Comparison of ENCODE assay signal across 9 mouse cellular contexts in the genomic region with DNA sequence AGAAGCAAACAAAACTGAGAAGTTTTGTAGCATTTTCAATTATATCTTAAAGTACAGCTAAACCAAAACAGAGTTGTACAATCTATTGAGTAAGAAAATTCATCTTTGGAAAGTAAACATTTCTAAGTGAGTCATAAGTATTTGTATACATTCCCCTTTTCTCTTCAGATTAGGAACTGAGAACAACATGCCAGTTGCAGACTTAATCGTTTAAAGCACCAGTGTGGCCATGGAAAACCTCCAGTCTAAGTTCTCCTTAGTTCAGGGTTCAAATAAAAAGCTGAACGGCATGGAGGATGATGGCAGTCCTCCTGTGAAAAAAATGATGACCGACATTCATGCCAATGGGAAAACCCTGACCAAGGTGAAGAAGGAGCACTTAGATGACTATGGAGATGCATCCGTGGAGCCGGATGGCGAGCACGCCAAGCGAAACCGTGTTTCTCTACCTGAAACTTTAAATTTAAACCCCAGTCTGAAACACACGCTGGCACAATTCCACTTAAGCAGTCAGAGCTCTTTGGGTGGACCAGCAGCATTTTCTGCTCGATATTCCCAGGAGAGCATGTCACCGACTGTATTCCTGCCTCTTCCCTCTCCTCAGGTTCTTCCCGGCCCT. TPM values are rescaled to one million over a fixed set of nuclear protein-coding genes. Genes with fewer than 3 reads are reported as not detected.
DNase-seq lines count a peak whose midpoint lies in the region; ATAC-seq lines count a peak whose summit lies in the region.
"Had no signal": no experiment of that assay in that cellular context is flagged by ENCODE, and none has a peak within 500 bp of the region (broad histone marks: within the 10 kb centered on the region; RNA-seq: fewer than 3 reads in every experiment).

No protein-coding gene starts in this region.

- no peak overlapping the region for H3K27ac ChIP-seq in heart, embryonic 11.5 days (ENCODE audit: low read depth, low read length)
- no peak overlapping the region for H3K27ac ChIP-seq in neural tube, embryonic 11.5 days (ENCODE audit: low read depth, low read length)
- H3K27ac ChIP-seq in limb, embryonic 12.5 days = no peak overlapping the region

- H3K9ac ChIP-seq in heart, embryonic 11.5 days (ENCODE audit: low read depth, low read length) = no peak overlapping the region
- H3K9ac ChIP-seq in neural tube, embryonic 11.5 days (ENCODE audit: low read length) = no peak overlapping the region
- no peak overlapping the region for H3K9ac ChIP-seq in limb, embryonic 12.5 days (replicated peaks)

- peaks cover 5% of the 10 kb centered on the region; the same call in 1 of the 2 replicates for H3K36me3 ChIP-seq in heart, embryonic 11.5 days (ENCODE audit: control insufficient read depth, insufficient read depth, low read length)
- 0 out of 2 replicates have a peak, but pooled peaks cover 3% of the 10 kb centered on the region for H3K36me3 ChIP-seq in neural tube, embryonic 11.5 days (ENCODE audit: control insufficient read depth, insufficient read depth, low read length)
- H3K36me3 ChIP-seq in limb, embryonic 12.5 days = peaks cover 18% of the 10 kb centered on the region

- H3K4me2 ChIP-seq in heart, embryonic 11.5 days = peak overlapping the region; percentile 33
- H3K4me2 ChIP-seq in neural tube, embryonic 11.5 days (ENCODE audit: low read depth) = peak overlapping the region; percentile 44
- peak overlapping the region; percentile 40 for H3K4me2 ChIP-seq in limb, embryonic 12.5 days

- no peaks in the 10 kb centered on the region for H3K27me3 ChIP-seq in heart, embryonic 11.5 days (ENCODE audit: control insufficient read depth, insufficient read depth, low read length)
- no peaks in the 10 kb centered on the region for H3K27me3 ChIP-seq in neural tube, embryonic 11.5 days (ENCODE audit: control insufficient read depth, insufficient read depth, low read length)
- H3K27me3 ChIP-seq in limb, embryonic 12.5 days = no peaks in the 10 kb centered on the region

- intact Hi-C loops in heart, postnatal 36 days (cut with DNase I) = loop anchor here (5.0 kb wide), 2 partner anchors 40 to 305 kb away; partner anchors contain the start of gene Sec62

- ATAC-seq in heart, embryonic 11.5 days (replicated peaks; ENCODE audit: insufficient number of reproducible peaks, low FRiP score, low TSS enrichment) = no peak
- ATAC-seq in neural tube, embryonic 11.5 days (ENCODE audit: insufficient read depth, low FRiP score, low TSS enrichment) = no peak
- no peak for ATAC-seq in limb, embryonic 12.5 days (ENCODE audit: insufficient number of reproducible peaks, insufficient read depth, low FRiP score, low TSS enrichment, low read depth)

- H3K9me3 ChIP-seq in heart, embryonic 11.5 days (replicated peaks; ENCODE audit: control insufficient read depth, low read length) = no peaks in the 10 kb centered on the region
- no peaks in the 10 kb centered on the region for H3K9me3 ChIP-seq in neural tube, embryonic 11.5 days (ENCODE audit: control insufficient read depth, low read length)
- H3K9me3 ChIP-seq in limb, embryonic 12.5 days = no peaks in the 10 kb centered on the region

- no peak for DNase-seq in heart, postnatal 36 days
- DNase-seq in neural tube, embryonic 11.5 days (ENCODE audit: low spot score) = no peak
- DNase-seq in neural tube, embryonic 10.5 days (ENCODE audit: extremely low spot score, low spot score) = no peak
- no peak for DNase-seq in ovary, postnatal 10 days (ENCODE audit: low spot score)
- no peak for DNase-seq in layer of hippocampus, adult 11-12 months (ENCODE audit: low spot score)
- DNase-seq in kidney, postnatal 36 days = no peak
- DNase-seq: gastrocnemius, postnatal 10 days had no signal

- 81% methylated on average over 13 of the region's 13 CpGs for WGBS in heart, embryonic 11.5 days (ENCODE audit: insufficient replicate concordance)
- WGBS in neural tube, embryonic 11.5 days = 85% methylated on average over 13 of the region's 13 CpGs
- WGBS in limb, embryonic 12.5 days = 84% methylated on average over 13 of the region's 13 CpGs

- H3K4me3 ChIP-seq in heart, embryonic 11.5 days (ENCODE audit: low read depth, low read length) = no peak overlapping the region
- H3K4me3 ChIP-seq in neural tube, embryonic 11.5 days (ENCODE audit: low read depth, low read length) = peak overlapping the region; percentile 25
- 0 out of 2 replicates have a peak overlapping the region, but pooled peaks have one; percentile 13 for H3K4me3 ChIP-seq in limb, embryonic 12.5 days (replicated peaks)

- peaks cover 22% of the 10 kb centered on the region for H3K4me1 ChIP-seq in heart, embryonic 11.5 days (ENCODE audit: control insufficient read depth, insufficient read depth, low read length)
- H3K4me1 ChIP-seq in neural tube, embryonic 11.5 days (ENCODE audit: control insufficient read depth, insufficient read depth, low read length) = peaks cover 32% of the 10 kb centered on the region
- H3K4me1 ChIP-seq in limb, embryonic 12.5 days (replicated peaks) = peaks cover 50% of the 10 kb centered on the region

RNA-seq across cellular contexts. Expression of gene Skil, which starts 2.4 kb away (rescaled TPM):
- 26.3 and 32.4 TPM in 2 replicates for polyA plus RNA-seq in heart, embryonic 11.5 days (2014; fragmentation: Nextera tagmentation; extraction: Ambion mirVana)
- total RNA-seq in heart, postnatal 36 days (2021) = 10 to 100 TPM; 15.0 to 17.0 TPM
- 57.4 and 60.1 TPM in 2 replicates for polyA plus RNA-seq in neural tube, embryonic 11.5 days (2014; fragmentation: Nextera tagmentation; extraction: Ambion mirVana)
- polyA plus RNA-seq in limb, embryonic 12.5 days (2016; fragmentation: Nextera tagmentation; extraction: Ambion mirVana) = 34.5 and 36.2 TPM in 2 replicates

RNA-seq across cellular contexts. Expression of gene Cldn11, which starts 52.5 kb away (rescaled TPM):
- 5.2 and 6.6 TPM in 2 replicates for polyA plus RNA-seq in heart, embryonic 11.5 days (2014; fragmentation: Nextera tagmentation; extraction: Ambion mirVana)
- total RNA-seq in heart, postnatal 36 days (2021) = 1 to 10 TPM in 1 of 2 experiments, under 1 TPM in 1; 0.87 to 1.1 TPM
- polyA plus RNA-seq in neural tube, embryonic 11.5 days (2014; fragmentation: Nextera tagmentation; extraction: Ambion mirVana) = 19.0 and 20.9 TPM in 2 replicates
- polyA plus RNA-seq in limb, embryonic 12.5 days (2016; fragmentation: Nextera tagmentation; extraction: Ambion mirVana) = 4.9 and 5.2 TPM in 2 replicates
